Comparison of ENCODE assay signal across 22 mouse cellular contexts in the genomic region with DNA sequence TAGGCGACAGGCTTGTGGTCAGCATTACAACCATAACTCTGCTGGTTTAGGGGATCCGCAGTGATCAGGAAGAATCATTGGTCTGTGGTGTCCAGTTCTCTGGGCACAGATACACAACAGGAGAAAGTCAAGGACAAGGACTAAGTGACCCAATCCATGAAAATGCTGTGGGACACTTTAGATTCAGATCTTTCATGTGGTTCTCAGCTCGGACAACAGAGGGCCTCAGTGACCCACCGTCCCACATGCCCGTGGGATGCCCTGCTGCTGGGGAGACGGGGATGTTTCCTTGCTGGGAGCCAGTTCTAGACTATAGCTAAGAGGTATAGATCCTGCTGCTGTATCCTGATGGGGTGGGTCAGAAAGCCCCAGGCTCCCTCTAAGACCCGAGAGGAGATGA. TPM values are rescaled to one million over a fixed set of nuclear protein-coding genes. Genes with fewer than 3 reads are reported as not detected.
DNase-seq lines count a peak whose midpoint lies in the region; TF ChIP-seq lines count a peak whose summit lies in the region.
"Had no signal": no experiment of that assay in that cellular context is flagged by ENCODE, and none has a peak within 500 bp of the region (broad histone marks: within the 10 kb centered on the region; RNA-seq: fewer than 3 reads in every experiment).

No protein-coding gene starts in this region.

- no peak for TF ChIP-seq POLR2A in cortical plate, adult 2 months (IDR thresholded peaks at IDR 0.05; ENCODE audit: extremely low read depth, insufficient read depth, low read length)

- DNase-seq in adrenal gland, adult (ENCODE audit: inconsistent age in 2 of 2, low spot score in 1 of 2) = peak; percentile 31 to 73
- no peak for DNase-seq in adrenal gland, postnatal 4 days (ENCODE audit: low spot score in 2 of 2)
- no peak for DNase-seq in layer of hippocampus, adult 2 months (ENCODE audit: low spot score in 2 of 2)
- DNase-seq in layer of hippocampus, postnatal 14 days (ENCODE audit: low spot score in 2 of 2) = no peak
- DNase-seq in ZHBTc4 (ENCODE audit: low read depth, low spot score) = peak; percentile 54
- DNase-seq in ovary, adult 18-20 months (ENCODE audit: low spot score) = no peak
- no peak for DNase-seq in right cerebral cortex, postnatal 4 days
- DNase-seq: cerebellum, adult 8-10 months; gastrocnemius, postnatal 14 days; lung, embryonic 14.5 days; thymus, postnatal 25 days had no signal

- H3K27ac ChIP-seq in layer of hippocampus, adult 2 months = no peak overlapping the region
- no peak overlapping the region for H3K27ac ChIP-seq in cortical plate, adult 2 months (ENCODE audit: insufficient read depth, low read length)
- H3K27ac ChIP-seq: forebrain, embryonic 12.5 days; kidney, embryonic 15.5 days; midbrain, embryonic 13.5 days had no signal

- peak; percentile 56 for TF ChIP-seq CTCF in layer of hippocampus, adult 2 months (conservative IDR thresholded peaks at IDR 0.05)
- 0 out of 2 replicates have a peak, but pooled peaks have one; percentile 1 for TF ChIP-seq CTCF in cortical plate, adult 2 months (IDR thresholded peaks at IDR 0.05; ENCODE audit: extremely low read depth, insufficient read depth, low read length)

- no peaks in the 10 kb centered on the region; the same call in 1 of the 2 replicates for H3K4me1 ChIP-seq in cortical plate, adult 2 months (ENCODE audit: control insufficient read depth, insufficient read depth, low read length)
- H3K4me1 ChIP-seq: forebrain, embryonic 12.5 days; kidney, embryonic 15.5 days had no signal

- H3K4me3 ChIP-seq in layer of hippocampus, adult 2 months = no peak overlapping the region
- no peak overlapping the region for H3K4me3 ChIP-seq in cortical plate, adult 2 months (ENCODE audit: insufficient read depth, low read length)
- H3K4me3 ChIP-seq: forebrain, embryonic 12.5 days; kidney, embryonic 15.5 days; midbrain, embryonic 13.5 days had no signal

RNA-seq across cellular contexts. Expression of gene Iqcf4, which starts 27.7 kb away (rescaled TPM):
- total RNA-seq in adrenal gland, postnatal 4 days (2021) = not detected
- total RNA-seq in layer of hippocampus, adult 2 months (2021) = not detected
- total RNA-seq in layer of hippocampus, postnatal 14 days (2021) = not detected
- not detected in 2 replicates for polyA plus RNA-seq in cortical plate, adult 2 months (2012; rRNA removed)
- total RNA-seq: common myeloid progenitor, adult 5-6 weeks; gastrocnemius, postnatal 14 days; heart, adult 8-10 months; left cerebral cortex, postnatal 10 days had no signal
- polyA plus RNA-seq: CD4-positive, CD25-positive, alpha-beta regulatory T cell, adult 4 months; forebrain, embryonic 12.5 days; heart, postnatal 0 days; hindbrain, embryonic 11.5 days; kidney, embryonic 15.5 days; limb, embryonic 14.5 days; lung, embryonic 14.5 days; midbrain, embryonic 13.5 days had no signal

RNA-seq across cellular contexts. Expression of gene Iqcf6, which starts 27.9 kb away (rescaled TPM):
- total RNA-seq in adrenal gland, postnatal 4 days (2021) = not detected
- not detected for total RNA-seq in layer of hippocampus, adult 2 months (2021)
- total RNA-seq in layer of hippocampus, postnatal 14 days (2021) = not detected
- not detected in 2 replicates for polyA plus RNA-seq in cortical plate, adult 2 months (2012; rRNA removed)
- total RNA-seq: common myeloid progenitor, adult 5-6 weeks; gastrocnemius, postnatal 14 days; heart, adult 8-10 months; left cerebral cortex, postnatal 10 days had no signal
- polyA plus RNA-seq: CD4-positive, CD25-positive, alpha-beta regulatory T cell, adult 4 months; forebrain, embryonic 12.5 days; heart, postnatal 0 days; hindbrain, embryonic 11.5 days; kidney, embryonic 15.5 days; limb, embryonic 14.5 days; lung, embryonic 14.5 days; midbrain, embryonic 13.5 days had no signal

RNA-seq across cellular contexts. Expression of gene Iqcf3, which starts 37.0 kb away (rescaled TPM):
- total RNA-seq in adrenal gland, postnatal 4 days (2021) = not detected
- not detected for total RNA-seq in layer of hippocampus, adult 2 months (2021)
- total RNA-seq in layer of hippocampus, postnatal 14 days (2021) = not detected
- polyA plus RNA-seq in cortical plate, adult 2 months (2012; rRNA removed) = not detected in 2 replicates
- total RNA-seq: common myeloid progenitor, adult 5-6 weeks; gastrocnemius, postnatal 14 days; heart, adult 8-10 months; left cerebral cortex, postnatal 10 days had no signal
- polyA plus RNA-seq: CD4-positive, CD25-positive, alpha-beta regulatory T cell, adult 4 months; forebrain, embryonic 12.5 days; heart, postnatal 0 days; hindbrain, embryonic 11.5 days; kidney, embryonic 15.5 days; limb, embryonic 14.5 days; lung, embryonic 14.5 days; midbrain, embryonic 13.5 days had no signal

RNA-seq across cellular contexts. Expression of gene Grm2, which starts 57.4 kb away (rescaled TPM):
- total RNA-seq in adrenal gland, postnatal 4 days (2021) = under 1 TPM in 1 of 2 experiments, not detected in 1; 0.37 TPM
- 10 to 100 TPM; 76.8 to 82.2 TPM for total RNA-seq in layer of hippocampus, adult 2 months (2021)
- total RNA-seq in layer of hippocampus, postnatal 14 days (2021) = 10 to 100 TPM; 35.7 to 38.5 TPM
- polyA plus RNA-seq in cortical plate, adult 2 months (2012; rRNA removed) = 54.7 and 61.4 TPM in 2 replicates
- total RNA-seq: common myeloid progenitor, adult 5-6 weeks; gastrocnemius, postnatal 14 days; heart, adult 8-10 months had no signal
- polyA plus RNA-seq: CD4-positive, CD25-positive, alpha-beta regulatory T cell, adult 4 months; heart, postnatal 0 days; kidney, embryonic 15.5 days; lung, embryonic 14.5 days had no signal

Comparison
In these comparisons a context has a peak if more than half of its experiments do, and no peak if none do; other contexts are left out.
1. DNase-seq: peak in adrenal gland, adult (2 of 2) and ZHBTc4 (single experiment); none in adrenal gland, postnatal 4 days (0 of 2), layer of hippocampus, adult 2 months (0 of 2), layer of hippocampus, postnatal 14 days (0 of 2), ovary, adult 18-20 months (single experiment) and right cerebral cortex, postnatal 4 days (single experiment).